Comparison of ENCODE assay signal across 28 mouse cellular contexts in the genomic region with DNA sequence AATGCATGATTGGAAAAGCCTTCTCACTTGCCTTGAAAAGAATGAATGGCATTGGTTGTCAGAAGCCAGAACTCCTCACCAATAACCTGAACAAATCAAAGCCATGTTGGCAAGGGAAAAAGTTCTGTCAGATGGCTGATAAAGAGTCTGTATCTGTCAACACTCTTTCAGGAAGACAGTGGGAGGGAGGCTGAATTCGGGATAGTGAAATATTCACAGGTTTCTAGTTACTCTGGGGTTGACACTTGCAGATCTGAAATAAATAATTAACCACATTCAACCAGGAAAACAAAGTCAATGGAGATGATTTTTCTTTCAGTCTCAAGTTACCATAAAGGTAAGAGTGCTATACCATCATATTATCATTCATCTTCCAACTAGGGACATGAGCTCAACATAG.
"Had no signal": no experiment of that assay in that cellular context is flagged by ENCODE, and none has a peak within 500 bp of the region (broad histone marks: within the 10 kb centered on the region; RNA-seq: fewer than 3 reads in every experiment).

No protein-coding gene starts in this region.

- H3K4me2 ChIP-seq: embryonic facial prominence, embryonic 12.5 days; embryonic facial prominence, embryonic 13.5 days; embryonic facial prominence, embryonic 15.5 days; forebrain, embryonic 12.5 days; forebrain, embryonic 13.5 days; forebrain, embryonic 15.5 days had no signal

- DNase-seq: cerebellum, adult 18-20 months; cerebellum, adult 2 months; cerebellum, adult 8-10 months; cerebellum, adult 9-10 months; cerebellum, adult 9-11 months; cerebellum, postnatal 10 days; cerebellum, postnatal 14 days; cerebellum, postnatal 25 days; cerebellum, postnatal 36 days; embryo, embryonic 11 days; forebrain, postnatal 0 days; gastrocnemius, adult 2 months; gastrocnemius, postnatal 10 days; gastrocnemius, postnatal 14 days; gastrocnemius, postnatal 25 days; gastrocnemius, postnatal 36 days; heart, adult 11 months had no signal

- H3K4me3 ChIP-seq: embryonic facial prominence, embryonic 10.5 days; embryonic facial prominence, embryonic 12.5 days; embryonic facial prominence, embryonic 13.5 days; embryonic facial prominence, embryonic 15.5 days; erythroblast, embryonic 14.5 days; forebrain, embryonic 10.5 days; forebrain, embryonic 12.5 days; forebrain, embryonic 13.5 days; forebrain, embryonic 15.5 days; gastrocnemius, adult 2 months had no signal

- H3K27me3 ChIP-seq: embryonic facial prominence, embryonic 12.5 days; embryonic facial prominence, embryonic 13.5 days; embryonic facial prominence, embryonic 15.5 days; forebrain, embryonic 12.5 days; forebrain, embryonic 13.5 days; forebrain, embryonic 15.5 days had no signal

- H3K9ac ChIP-seq: embryonic facial prominence, embryonic 12.5 days; embryonic facial prominence, embryonic 13.5 days; embryonic facial prominence, embryonic 15.5 days; forebrain, embryonic 12.5 days; forebrain, embryonic 13.5 days; forebrain, embryonic 15.5 days; forebrain, postnatal 0 days had no signal

- H3K27ac ChIP-seq: embryonic facial prominence, embryonic 10.5 days; embryonic facial prominence, embryonic 12.5 days; embryonic facial prominence, embryonic 13.5 days; embryonic facial prominence, embryonic 15.5 days; forebrain, embryonic 10.5 days; forebrain, embryonic 12.5 days; forebrain, embryonic 13.5 days; forebrain, embryonic 15.5 days; gastrocnemius, adult 2 months had no signal

- H3K9me3 ChIP-seq: embryonic facial prominence, embryonic 10.5 days; embryonic facial prominence, embryonic 12.5 days; embryonic facial prominence, embryonic 13.5 days; embryonic facial prominence, embryonic 15.5 days; forebrain, embryonic 10.5 days; forebrain, embryonic 12.5 days; forebrain, embryonic 13.5 days; forebrain, embryonic 15.5 days had no signal

- ATAC-seq: forebrain, embryonic 13.5 days; forebrain, embryonic 14.5 days; forebrain, embryonic 15.5 days; forebrain, embryonic 16.5 days; forebrain, postnatal 0 days had no signal

- H3K36me3 ChIP-seq: embryonic facial prominence, embryonic 10.5 days; embryonic facial prominence, embryonic 12.5 days; embryonic facial prominence, embryonic 13.5 days; embryonic facial prominence, embryonic 15.5 days; forebrain, embryonic 10.5 days; forebrain, embryonic 12.5 days; forebrain, embryonic 15.5 days had no signal

- H3K4me1 ChIP-seq: embryonic facial prominence, embryonic 10.5 days; embryonic facial prominence, embryonic 12.5 days; embryonic facial prominence, embryonic 13.5 days; embryonic facial prominence, embryonic 15.5 days; forebrain, embryonic 10.5 days; forebrain, embryonic 12.5 days; forebrain, embryonic 13.5 days; forebrain, embryonic 15.5 days had no signal
